Mouse (Mus musculus): ENCODE measurements around the gene Crabp2. TPM values are rescaled to one million over a fixed set of nuclear protein-coding genes. Genes with fewer than 3 reads are reported as not detected.
A peak's percentile ranks its signal among the peaks of the same experiment; 100 is the strongest.

Crabp2 gene
- polyA plus RNA-seq, 1 experiment from 2014 or later: 44.4 TPM

GRCm38 (mm10) chr3:87995331-87995730, 46.9 kb downstream of the Crabp2 start:
- ATAC-seq: no peak
- H3K27ac ChIP-seq (ENCODE audit: low read length): no peak overlapping the region
- no peak overlapping the region for H3K9ac ChIP-seq (ENCODE audit: low read depth, low read length)
- no peak overlapping the region for H3K4me3 ChIP-seq (ENCODE audit: low read depth, low read length)
- H3K27me3 ChIP-seq (ENCODE audit: control insufficient read depth, insufficient read depth, low read depth, low read length): peaks cover 72% of the 10 kb centered on the region
- H3K36me3 ChIP-seq (ENCODE audit: control insufficient read depth, insufficient read depth, low read length): no peaks in the 10 kb centered on the region
- 25% methylated on average over 11 of the region's 11 CpGs for WGBS
- peaks cover 21% of the 10 kb centered on the region for H3K4me1 ChIP-seq (ENCODE audit: control insufficient read depth, insufficient read depth, low read length)
- no peak overlapping the region for H3K4me2 ChIP-seq (ENCODE audit: low read length)
- no peaks in the 10 kb centered on the region for H3K9me3 ChIP-seq (replicated peaks; ENCODE audit: control insufficient read depth, low read length, poor library complexity, severe bottlenecking)

- H3K9ac ChIP-seq (ENCODE audit: low read depth, low read length): no peak overlapping the region
- peak overlapping the region; percentile 46 for H3K4me3 ChIP-seq (ENCODE audit: low read depth, low read length)
- peaks cover 82% of the 10 kb centered on the region for H3K27me3 ChIP-seq (ENCODE audit: control insufficient read depth, insufficient read depth, low read depth, low read length)
- peak overlapping the region; percentile 87 for H3K4me2 ChIP-seq (ENCODE audit: low read length)
- 2% methylated on average over 15 of the region's 15 CpGs for WGBS
- H3K9me3 ChIP-seq (replicated peaks; ENCODE audit: control insufficient read depth, low read length, poor library complexity, severe bottlenecking): no peaks in the 10 kb centered on the region
- H3K27ac ChIP-seq (ENCODE audit: low read length): no peak overlapping the region
- H3K4me1 ChIP-seq (ENCODE audit: control insufficient read depth, insufficient read depth, low read length): peaks cover 26% of the 10 kb centered on the region
- no peak for ATAC-seq
- H3K36me3 ChIP-seq (ENCODE audit: control insufficient read depth, insufficient read depth, low read length): no peaks in the 10 kb centered on the region
Measured at GRCm38 (mm10) chr3:87996401-87996800, 47.9 kb downstream of the Crabp2 start.

- H3K4me3 ChIP-seq (ENCODE audit: low read depth, low read length): peak overlapping the region; percentile 46
- peak overlapping the region; percentile 87 for H3K4me2 ChIP-seq (ENCODE audit: low read length)
- ATAC-seq: no peak
- H3K9me3 ChIP-seq (replicated peaks; ENCODE audit: control insufficient read depth, low read length, poor library complexity, severe bottlenecking): no peaks in the 10 kb centered on the region
- no peaks in the 10 kb centered on the region for H3K36me3 ChIP-seq (ENCODE audit: control insufficient read depth, insufficient read depth, low read length)
- WGBS: 1% methylated on average over 49 of the region's 49 CpGs
- H3K27me3 ChIP-seq (ENCODE audit: control insufficient read depth, insufficient read depth, low read depth, low read length): peaks cover 87% of the 10 kb centered on the region
- peak overlapping the region; percentile 64 for H3K9ac ChIP-seq (ENCODE audit: low read depth, low read length)
- no peak overlapping the region for H3K27ac ChIP-seq (ENCODE audit: low read length)
- H3K4me1 ChIP-seq (ENCODE audit: control insufficient read depth, insufficient read depth, low read length): peaks cover 28% of the 10 kb centered on the region
Measured at GRCm38 (mm10) chr3:87996971-87997614, 48.6 kb downstream of the Crabp2 start.

- Histone ChIP-seq H3K9me3 (replicated peaks; ENCODE audit: control insufficient read depth, low read length, poor library complexity, severe bottlenecking) (no peaks in the 10 kb centered on the region), H3K4me1 (ENCODE audit: control insufficient read depth, insufficient read depth, low read length) (peaks cover 29% of the 10 kb centered on the region), H3K9ac (ENCODE audit: low read depth, low read length) (no peak overlapping the region), H3K27ac (ENCODE audit: low read length) (no peak overlapping the region; the same call in 1 of the 2 replicates), H3K27me3 (ENCODE audit: control insufficient read depth, insufficient read depth, low read depth, low read length) (peaks cover 86% of the 10 kb centered on the region), H3K4me2 (ENCODE audit: low read length) (no peak overlapping the region), H3K4me3 (ENCODE audit: low read depth, low read length) (peak overlapping the region; percentile 45), H3K36me3 (ENCODE audit: control insufficient read depth, insufficient read depth, low read length) (no peaks in the 10 kb centered on the region)
- 4% methylated on average over 6 of the region's 7 CpGs for WGBS
- ATAC-seq: peak; percentile 55; the same call in 1 of the 2 replicates
Measured at GRCm38 (mm10) chr3:87998747-87999146, 50.3 kb downstream of the Crabp2 start.

GRCm38 (mm10) chr3:87999243-87999895, 50.9 kb downstream of the Crabp2 start:
- no peak for ATAC-seq
- peak overlapping the region; percentile 91 for H3K4me2 ChIP-seq (ENCODE audit: low read length)
- WGBS: under 1% methylated on average over 38 of the region's 38 CpGs
- no peaks in the 10 kb centered on the region for H3K9me3 ChIP-seq (replicated peaks; ENCODE audit: control insufficient read depth, low read length, poor library complexity, severe bottlenecking)
- peak overlapping the region; percentile 45 for H3K4me3 ChIP-seq (ENCODE audit: low read depth, low read length)
- peak overlapping the region; percentile 50 for H3K27ac ChIP-seq (ENCODE audit: low read length)
- H3K4me1 ChIP-seq (ENCODE audit: control insufficient read depth, insufficient read depth, low read length): peaks cover 29% of the 10 kb centered on the region
- H3K27me3 ChIP-seq (ENCODE audit: control insufficient read depth, insufficient read depth, low read depth, low read length): peaks cover 81% of the 10 kb centered on the region
- no peaks in the 10 kb centered on the region for H3K36me3 ChIP-seq (ENCODE audit: control insufficient read depth, insufficient read depth, low read length)
- H3K9ac ChIP-seq (ENCODE audit: low read depth, low read length): peak overlapping the region; percentile 55

- peaks cover 29% of the 10 kb centered on the region for H3K4me1 ChIP-seq (ENCODE audit: control insufficient read depth, insufficient read depth, low read length)
- H3K27me3 ChIP-seq (ENCODE audit: control insufficient read depth, insufficient read depth, low read depth, low read length): peaks cover 74% of the 10 kb centered on the region
- peak within 1 kb of the TSS; percentile 45 for H3K4me3 ChIP-seq (ENCODE audit: low read depth, low read length)
- H3K27ac ChIP-seq (ENCODE audit: low read length): peak within 1 kb of the TSS; percentile 50
- no peaks in the 10 kb centered on the region for H3K9me3 ChIP-seq (replicated peaks; ENCODE audit: control insufficient read depth, low read length, poor library complexity, severe bottlenecking)
- H3K4me2 ChIP-seq (ENCODE audit: low read length): peak within 1 kb of the TSS; percentile 91
- peak; percentile 12; the same call in 1 of the 2 replicates for ATAC-seq
- H3K9ac ChIP-seq (ENCODE audit: low read depth, low read length): peak within 1 kb of the TSS; percentile 55
- no peaks in the 10 kb centered on the region for H3K36me3 ChIP-seq (ENCODE audit: control insufficient read depth, insufficient read depth, low read length)
- under 1% methylated on average over 36 of the region's 39 CpGs for WGBS
Measured at GRCm38 (mm10) chr3:88000181-88000580, 51.7 kb downstream of the Crabp2 start, which contains the start of gene Bcan. Bcan (minus strand) TSS chr3:88000230.

GRCm38 (mm10) chr3:88000816-88001595, 52.5 kb downstream of the Crabp2 start:
- peak overlapping the region; percentile 55; the same call in 1 of the 2 replicates for H3K9ac ChIP-seq (ENCODE audit: low read depth, low read length)
- peaks cover 29% of the 10 kb centered on the region for H3K4me1 ChIP-seq (ENCODE audit: control insufficient read depth, insufficient read depth, low read length)
- H3K27me3 ChIP-seq (ENCODE audit: control insufficient read depth, insufficient read depth, low read depth, low read length): peaks cover 65% of the 10 kb centered on the region
- no peak overlapping the region for H3K27ac ChIP-seq (ENCODE audit: low read length)
- H3K36me3 ChIP-seq (ENCODE audit: control insufficient read depth, insufficient read depth, low read length): no peaks in the 10 kb centered on the region
- H3K9me3 ChIP-seq (replicated peaks; ENCODE audit: control insufficient read depth, low read length, poor library complexity, severe bottlenecking): no peaks in the 10 kb centered on the region
- no peak for ATAC-seq
- H3K4me3 ChIP-seq (ENCODE audit: low read depth, low read length): peak overlapping the region; percentile 45
- H3K4me2 ChIP-seq (ENCODE audit: low read length): peak overlapping the region; percentile 91
- WGBS: 13% methylated on average over 11 of the region's 11 CpGs

- 5% methylated on average over 17 of the region's 17 CpGs for WGBS
- no peak overlapping the region for H3K4me3 ChIP-seq (ENCODE audit: low read depth, low read length)
- peak overlapping the region; percentile 18 for H3K4me2 ChIP-seq (ENCODE audit: low read length)
- no peaks in the 10 kb centered on the region for H3K36me3 ChIP-seq (ENCODE audit: control insufficient read depth, insufficient read depth, low read length)
- peaks cover 53% of the 10 kb centered on the region for H3K27me3 ChIP-seq (ENCODE audit: control insufficient read depth, insufficient read depth, low read depth, low read length)
- H3K4me1 ChIP-seq (ENCODE audit: control insufficient read depth, insufficient read depth, low read length): peaks cover 20% of the 10 kb centered on the region
- no peaks in the 10 kb centered on the region for H3K9me3 ChIP-seq (replicated peaks; ENCODE audit: control insufficient read depth, low read length, poor library complexity, severe bottlenecking)
- ATAC-seq: peak; percentile 52
- H3K27ac ChIP-seq (ENCODE audit: low read length): peak overlapping the region; percentile 18; the same call in 1 of the 2 replicates
- no peak overlapping the region for H3K9ac ChIP-seq (ENCODE audit: low read depth, low read length)
Measured at GRCm38 (mm10) chr3:88002291-88002976, 54.0 kb downstream of the Crabp2 start.

Data from midbrain, embryonic 16.5 days (tissue).